Mouse (Mus musculus): ENCODE measurements around the gene Trp53inp2. TPM values are rescaled to one million over a fixed set of nuclear protein-coding genes. Genes with fewer than 3 reads are reported as not detected.

Trp53inp2 gene
- polyA plus RNA-seq, 1 experiment from 2014 or later, result 6.6 TPM

DNA sequence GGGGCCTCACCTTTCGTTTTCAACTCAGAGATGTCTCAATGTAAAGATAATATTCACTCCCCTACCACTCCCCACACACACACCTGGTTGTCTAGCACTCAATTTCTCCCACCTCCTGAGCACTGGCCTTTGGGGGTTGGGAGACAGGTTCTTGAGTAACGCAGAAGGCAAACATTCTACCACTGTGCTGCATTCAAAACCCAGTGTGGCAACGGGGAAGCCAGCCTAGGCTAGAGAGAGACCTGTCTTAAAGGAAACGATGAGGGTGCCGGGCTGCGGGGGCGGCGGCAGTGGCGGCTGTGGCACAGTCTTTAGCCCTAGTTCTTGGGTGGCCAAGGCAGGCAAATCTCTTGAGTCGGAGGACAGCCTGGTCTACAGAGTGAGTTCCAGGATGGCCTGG, 4.7 kb upstream of the Trp53inp2 start:
- H3K36me3 ChIP-seq (ENCODE audit: control insufficient read depth, insufficient read depth, low read length), result no peaks in the 10 kb centered on the region
- H3K4me1 ChIP-seq (replicated peaks; ENCODE audit: control insufficient read depth, insufficient read depth, low read length), result peaks cover 3% of the 10 kb centered on the region; the same call in 1 of the 2 replicates
- WGBS, result 75% methylated on average over 10 of the region's 10 CpGs
- H3K9ac ChIP-seq (ENCODE audit: low read depth, low read length), result no peak overlapping the region
- H3K27ac ChIP-seq (ENCODE audit: low read depth, low read length), result no peak overlapping the region
- DNase-seq (ENCODE audit: low spot score), result no peak
- no peak for ATAC-seq (replicated peaks; ENCODE audit: low FRiP score)
- H3K4me3 ChIP-seq (ENCODE audit: low read depth, low read length), result no peak overlapping the region
- peaks cover 18% of the 10 kb centered on the region for H3K27me3 ChIP-seq (replicated peaks; ENCODE audit: control insufficient read depth, insufficient read depth, low read length)
- no peak overlapping the region for H3K4me2 ChIP-seq
- no peaks in the 10 kb centered on the region for H3K9me3 ChIP-seq (ENCODE audit: control insufficient read depth, low read length)

DNA sequence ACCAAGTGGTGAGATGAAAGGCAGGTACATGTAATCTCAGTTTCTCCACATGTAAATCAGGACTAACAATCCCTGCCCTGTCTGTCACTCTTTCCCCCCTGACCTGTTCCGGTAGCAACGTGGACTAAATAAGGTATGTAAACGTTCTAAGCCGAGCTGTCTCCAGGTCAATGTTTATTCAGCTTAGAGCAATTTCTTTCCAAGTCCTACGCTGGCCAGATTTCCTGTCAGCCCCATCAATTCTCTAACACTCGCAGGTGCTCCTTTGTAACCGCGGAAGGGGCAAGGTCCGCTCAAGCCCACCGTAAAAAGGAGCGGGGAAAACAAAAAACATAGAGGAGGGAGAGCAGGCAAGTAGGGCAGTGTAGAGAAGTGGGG, 190 bp downstream of the Trp53inp2 start:
- Histone ChIP-seq H3K9me3 (ENCODE audit: control insufficient read depth, low read length) (no peaks in the 10 kb centered on the region), H3K4me1 (replicated peaks; ENCODE audit: control insufficient read depth, insufficient read depth, low read length) (peaks cover 3% of the 10 kb centered on the region; the same call in 1 of the 2 replicates), H3K4me2 (peak overlapping the region; percentile 94), H3K27me3 (replicated peaks; ENCODE audit: control insufficient read depth, insufficient read depth, low read length) (peaks cover 18% of the 10 kb centered on the region), H3K27ac (ENCODE audit: low read depth, low read length) (0 out of 2 replicates have a peak overlapping the region, but pooled peaks have one; percentile 92), H3K9ac (ENCODE audit: low read depth, low read length) (peak overlapping the region; percentile 75), H3K36me3 (ENCODE audit: control insufficient read depth, insufficient read depth, low read length) (no peaks in the 10 kb centered on the region), H3K4me3 (ENCODE audit: low read depth, low read length) (peak overlapping the region; percentile 83)
- WGBS, result 5% methylated on average over 11 of the region's 11 CpGs
- ATAC-seq (replicated peaks; ENCODE audit: low FRiP score) (no peak), DNase-seq (ENCODE audit: low spot score) (no peak)

DNA sequence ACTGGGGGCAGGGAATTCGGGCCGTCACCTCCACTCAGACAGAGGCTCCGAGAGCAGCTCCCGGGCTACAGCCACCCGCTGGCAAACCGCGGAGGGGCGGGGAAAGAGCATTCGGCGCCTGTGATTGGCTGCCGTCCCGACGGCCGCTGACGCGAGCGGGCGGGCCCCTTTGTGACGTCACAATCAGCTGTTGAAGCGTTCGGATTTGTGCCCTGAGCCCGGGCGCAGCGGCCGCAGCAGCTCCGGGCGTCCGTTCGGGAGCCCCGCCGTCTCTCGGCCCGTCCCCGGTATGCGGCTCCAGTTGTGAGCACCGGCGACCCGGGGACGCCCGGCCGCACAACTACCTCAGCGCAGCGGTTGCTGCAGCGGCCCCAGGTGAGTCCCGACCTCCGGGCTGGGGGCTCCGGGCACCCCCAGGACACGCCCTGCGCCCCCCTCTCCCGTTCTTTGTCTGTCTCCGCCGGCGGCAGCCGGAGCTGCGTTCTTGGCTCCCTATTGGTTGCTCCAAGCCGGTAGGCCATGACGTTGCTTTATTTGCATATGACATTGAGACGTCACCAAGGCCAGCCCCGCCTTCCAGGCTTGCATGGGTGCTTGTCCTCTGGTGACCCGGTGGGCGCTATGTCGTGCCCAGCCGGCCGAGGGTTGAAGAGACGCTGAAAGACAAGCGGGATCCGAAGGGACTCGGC, 928 bp downstream of the Trp53inp2 start:
- Histone ChIP-seq H3K4me2 (peak overlapping the region; percentile 94), H3K36me3 (ENCODE audit: control insufficient read depth, insufficient read depth, low read length) (no peaks in the 10 kb centered on the region), H3K4me3 (ENCODE audit: low read depth, low read length) (peak overlapping the region; percentile 83), H3K27me3 (replicated peaks; ENCODE audit: control insufficient read depth, insufficient read depth, low read length) (peaks cover 18% of the 10 kb centered on the region), H3K27ac (ENCODE audit: low read depth, low read length) (peak overlapping the region; percentile 92), H3K9me3 (ENCODE audit: control insufficient read depth, low read length) (no peaks in the 10 kb centered on the region), H3K9ac (ENCODE audit: low read depth, low read length) (peak overlapping the region; percentile 75), H3K4me1 (replicated peaks; ENCODE audit: control insufficient read depth, insufficient read depth, low read length) (peaks cover 3% of the 10 kb centered on the region; the same call in 1 of the 2 replicates)
- under 1% methylated on average over 68 of the region's 68 CpGs for WGBS
- ATAC-seq (replicated peaks; ENCODE audit: low FRiP score) (peak; percentile 91), DNase-seq (ENCODE audit: low spot score) (peak; percentile 93)

DNA sequence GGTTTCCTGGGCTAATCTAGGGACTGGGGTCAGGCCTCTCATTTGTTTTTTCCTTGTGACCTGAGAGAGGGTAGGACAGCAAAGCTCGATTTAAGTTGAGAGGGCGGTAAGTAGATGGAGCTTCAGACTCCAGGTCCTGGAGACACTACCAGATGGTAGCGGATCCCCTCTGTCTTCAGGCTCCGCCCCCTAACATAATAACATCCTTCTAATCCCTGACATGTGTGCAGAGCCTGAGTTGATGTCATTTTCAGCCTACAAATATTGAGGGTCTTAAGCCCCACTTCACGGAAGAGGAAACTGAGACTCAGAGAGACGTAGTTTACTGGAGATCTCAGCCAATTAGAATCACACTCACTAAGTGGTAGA, 1.5 kb downstream of the Trp53inp2 start:
- 29% methylated on average over 6 of the region's 6 CpGs for WGBS
- Histone ChIP-seq H3K9me3 (ENCODE audit: control insufficient read depth, low read length) (no peaks in the 10 kb centered on the region), H3K4me1 (replicated peaks; ENCODE audit: control insufficient read depth, insufficient read depth, low read length) (peaks cover 3% of the 10 kb centered on the region; the same call in 1 of the 2 replicates), H3K9ac (ENCODE audit: low read depth, low read length) (no peak overlapping the region; the same call in 1 of the 2 replicates), H3K27ac (ENCODE audit: low read depth, low read length) (no peak overlapping the region), H3K4me3 (ENCODE audit: low read depth, low read length) (peak overlapping the region; percentile 83), H3K4me2 (peak overlapping the region; percentile 94), H3K36me3 (ENCODE audit: control insufficient read depth, insufficient read depth, low read length) (no peaks in the 10 kb centered on the region), H3K27me3 (replicated peaks; ENCODE audit: control insufficient read depth, insufficient read depth, low read length) (peaks cover 18% of the 10 kb centered on the region)
- no peak for DNase-seq (ENCODE audit: low spot score)
- peak; percentile 10; the same call in 1 of the 2 replicates for ATAC-seq (replicated peaks; ENCODE audit: low FRiP score)

DNA sequence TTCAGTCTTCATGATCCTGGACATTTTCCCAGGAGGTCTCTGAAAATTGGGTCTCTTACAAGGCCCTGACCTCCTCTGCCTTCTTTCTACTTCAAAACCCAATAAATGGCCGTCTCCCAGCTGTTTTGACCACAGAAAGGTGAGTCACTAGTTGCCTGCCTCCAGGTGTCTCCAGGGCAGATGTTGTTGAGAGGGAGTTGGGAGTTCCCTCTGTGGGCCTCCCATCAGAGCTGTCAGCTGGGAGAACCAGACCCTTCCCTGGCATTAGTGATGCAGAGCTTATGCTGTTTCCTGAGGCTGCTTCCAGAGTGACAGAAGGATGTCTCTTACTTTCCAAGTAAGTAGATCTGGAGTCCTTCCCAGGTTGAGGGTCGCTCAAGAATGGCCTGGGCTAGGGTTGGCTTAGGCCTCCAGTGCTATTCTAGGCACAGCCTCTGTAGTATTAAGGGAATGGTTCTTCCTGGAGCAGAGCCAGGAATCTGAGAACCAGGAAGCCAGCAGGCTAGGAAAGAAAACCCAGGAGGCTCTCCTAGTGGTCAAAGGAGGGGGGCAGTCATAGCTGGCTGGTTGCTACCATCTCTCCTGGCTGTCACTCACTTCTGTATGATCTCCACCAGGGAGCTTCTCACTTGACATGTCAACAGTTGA, 2.1 kb downstream of the Trp53inp2 start:
- Histone ChIP-seq H3K27me3 (replicated peaks; ENCODE audit: control insufficient read depth, insufficient read depth, low read length) (peaks cover 18% of the 10 kb centered on the region), H3K36me3 (ENCODE audit: control insufficient read depth, insufficient read depth, low read length) (no peaks in the 10 kb centered on the region), H3K9me3 (ENCODE audit: control insufficient read depth, low read length) (no peaks in the 10 kb centered on the region), H3K4me1 (replicated peaks; ENCODE audit: control insufficient read depth, insufficient read depth, low read length) (peaks cover 3% of the 10 kb centered on the region; the same call in 1 of the 2 replicates), H3K4me3 (ENCODE audit: low read depth, low read length) (no peak overlapping the region; the same call in 1 of the 2 replicates), H3K9ac (ENCODE audit: low read depth, low read length) (no peak overlapping the region), H3K4me2 (peak overlapping the region; percentile 94), H3K27ac (ENCODE audit: low read depth, low read length) (no peak overlapping the region)
- 74% methylated on average over 2 of the region's 2 CpGs for WGBS
- ATAC-seq (replicated peaks; ENCODE audit: low FRiP score) (no peak), DNase-seq (ENCODE audit: low spot score) (no peak)

DNA sequence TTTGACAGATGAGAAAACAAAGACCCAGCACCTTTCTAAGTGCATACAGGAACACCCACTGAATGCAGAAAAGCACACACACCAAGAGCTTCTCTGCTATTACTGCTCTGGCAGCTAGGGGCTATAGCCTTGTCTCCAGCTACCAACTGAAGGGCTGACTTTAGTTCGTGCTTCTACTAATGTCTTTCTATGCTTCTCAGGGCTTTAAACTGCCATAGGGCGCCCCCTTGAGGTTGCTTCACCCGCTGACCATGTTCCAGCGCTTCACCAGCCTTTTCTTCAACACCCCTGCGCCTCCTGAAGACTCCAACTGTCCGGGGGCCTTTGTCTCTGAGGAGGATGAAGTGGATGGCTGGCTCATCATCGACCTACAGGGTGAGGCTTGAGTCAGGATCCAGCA, 4.2 kb downstream of the Trp53inp2 start:
- 26% methylated on average over 7 of the region's 7 CpGs for WGBS
- peaks cover 10% of the 10 kb centered on the region; the same call in 1 of the 2 replicates for H3K36me3 ChIP-seq (ENCODE audit: control insufficient read depth, insufficient read depth, low read length)
- 0 out of 2 replicates have a peak, but pooled peaks have one; percentile 14 for ATAC-seq (replicated peaks; ENCODE audit: low FRiP score)

DNA sequence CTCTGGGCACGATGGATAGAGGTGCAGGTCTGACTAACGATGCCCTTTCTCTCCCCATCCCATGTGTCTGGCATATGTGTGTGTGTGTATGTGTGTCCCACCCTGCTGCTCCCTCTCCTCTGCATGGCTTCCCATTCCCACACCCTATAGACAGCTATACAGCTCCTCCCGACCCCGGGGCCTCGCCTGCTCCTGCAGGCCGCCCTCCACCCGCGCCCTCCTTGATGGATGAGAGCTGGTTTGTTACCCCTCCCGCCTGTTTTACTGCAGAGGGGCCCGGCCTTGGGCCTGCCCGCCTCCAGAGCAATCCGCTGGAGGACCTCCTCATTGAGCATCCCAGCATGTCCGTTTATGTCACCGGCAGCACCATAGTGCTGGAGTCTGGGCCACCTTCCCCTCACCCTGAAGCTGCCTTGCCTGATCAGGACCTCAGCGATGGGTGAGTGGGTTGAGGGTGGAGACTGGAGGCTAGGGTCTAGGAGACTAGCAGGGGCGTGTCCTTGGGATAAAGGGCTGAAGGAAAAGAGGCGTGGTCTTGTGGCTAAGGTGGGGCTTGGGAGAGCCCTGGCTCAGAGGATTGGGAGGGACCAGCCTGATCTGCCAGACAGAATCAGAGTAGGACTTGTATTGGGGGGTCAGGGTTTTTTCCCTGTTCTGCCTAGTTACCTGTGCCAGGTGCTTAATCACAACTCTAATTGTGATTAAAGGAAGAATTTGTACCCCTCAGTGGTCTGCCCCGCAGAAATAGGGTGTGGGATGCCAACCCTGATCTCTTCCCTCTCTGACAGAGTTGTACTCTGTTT, 5.1 kb downstream of the Trp53inp2 start:
- ATAC-seq (replicated peaks; ENCODE audit: low FRiP score), result no peak
- no peak for DNase-seq (ENCODE audit: low spot score)
- Histone ChIP-seq H3K27me3 (replicated peaks; ENCODE audit: control insufficient read depth, insufficient read depth, low read length) (peaks cover 1% of the 10 kb centered on the region), H3K36me3 (ENCODE audit: control insufficient read depth, insufficient read depth, low read length) (peaks cover 10% of the 10 kb centered on the region; the same call in 1 of the 2 replicates), H3K4me3 (ENCODE audit: low read depth, low read length) (no peak overlapping the region), H3K4me1 (replicated peaks; ENCODE audit: control insufficient read depth, insufficient read depth, low read length) (peaks cover 2% of the 10 kb centered on the region; the same call in 1 of the 2 replicates), H3K27ac (ENCODE audit: low read depth, low read length) (no peak overlapping the region), H3K4me2 (no peak overlapping the region), H3K9me3 (ENCODE audit: control insufficient read depth, low read length) (no peaks in the 10 kb centered on the region), H3K9ac (ENCODE audit: low read depth, low read length) (no peak overlapping the region)
- WGBS, result 56% methylated on average over 18 of the region's 18 CpGs

More for the DNA sequence above, 4.2 kb downstream of the Trp53inp2 start:
- peaks cover 3% of the 10 kb centered on the region; the same call in 1 of the 2 replicates for H3K4me1 ChIP-seq (replicated peaks; ENCODE audit: control insufficient read depth, insufficient read depth, low read length)
- peak; percentile 70 for DNase-seq (ENCODE audit: low spot score)
- H3K9me3 ChIP-seq (ENCODE audit: control insufficient read depth, low read length), result no peaks in the 10 kb centered on the region
- no peak overlapping the region for H3K9ac ChIP-seq (ENCODE audit: low read depth, low read length)
- peaks cover 10% of the 10 kb centered on the region for H3K27me3 ChIP-seq (replicated peaks; ENCODE audit: control insufficient read depth, insufficient read depth, low read length)
- H3K4me2 ChIP-seq, result no peak overlapping the region
- no peak overlapping the region for H3K4me3 ChIP-seq (ENCODE audit: low read depth, low read length)
- H3K27ac ChIP-seq (ENCODE audit: low read depth, low read length), result no peak overlapping the region

DNA sequence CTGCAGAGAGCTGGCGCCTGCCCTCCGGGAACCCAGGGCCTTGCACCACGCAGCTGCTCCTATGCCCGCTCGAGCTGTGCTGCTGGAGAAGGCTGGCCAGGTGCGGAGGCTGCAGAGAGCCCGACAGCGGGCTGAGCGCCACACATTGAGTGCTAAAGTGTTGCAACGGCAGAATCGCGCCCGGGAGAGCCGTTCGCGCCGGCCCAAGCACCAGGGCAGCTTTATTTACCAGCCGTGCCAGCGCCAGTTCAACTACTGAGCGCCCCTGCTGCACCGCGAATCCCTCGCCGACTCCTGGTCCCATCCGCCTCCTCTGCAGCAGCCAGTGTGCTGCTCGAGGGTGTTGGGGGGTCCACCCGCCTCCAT, 5.7 kb downstream of the Trp53inp2 start:
- Histone ChIP-seq H3K27me3 (replicated peaks; ENCODE audit: control insufficient read depth, insufficient read depth, low read length) (no peaks in the 10 kb centered on the region), H3K4me2 (no peak overlapping the region), H3K9me3 (ENCODE audit: control insufficient read depth, low read length) (no peaks in the 10 kb centered on the region), H3K9ac (ENCODE audit: low read depth, low read length) (no peak overlapping the region), H3K4me1 (replicated peaks; ENCODE audit: control insufficient read depth, insufficient read depth, low read length) (no peaks in the 10 kb centered on the region), H3K36me3 (ENCODE audit: control insufficient read depth, insufficient read depth, low read length) (peaks cover 10% of the 10 kb centered on the region; the same call in 1 of the 2 replicates), H3K27ac (ENCODE audit: low read depth, low read length) (no peak overlapping the region), H3K4me3 (ENCODE audit: low read depth, low read length) (no peak overlapping the region)
- ATAC-seq (replicated peaks; ENCODE audit: low FRiP score) (no peak), DNase-seq (ENCODE audit: low spot score) (no peak)
- 20% methylated on average over 27 of the region's 27 CpGs for WGBS
